Mouse (Mus musculus) testis, adult 2 months (tissue): ENCODE measurements around the gene Notch1.

ENCODE experiments used
- CTCF ChIP-seq: fragments of 200-500 bp; IDR thresholded peaks from 2 replicates; pipeline ENCODE4 v1.5.1; 2012; ENCODE audit warnings: low read depth, mild to moderate bottlenecking, inconsistent platforms, low read length, moderate library complexity; ENCODE audit not compliant: control insufficient read depth, insufficient read depth, insufficient replicate concordance
- POLR2A ChIP-seq: fragments of 200-500 bp; IDR thresholded peaks from 2 replicates; pipeline ENCODE4 v1.6.1; 2012; ENCODE audit warnings: low read depth, mild to moderate bottlenecking, inconsistent platforms, low read length, moderate library complexity; ENCODE audit not compliant: control insufficient read depth

GRCm38 (mm10) chr2:26515335-26515734 is 1.1 kb downstream of the Notch1 start:
- no peak for TF ChIP-seq CTCF
- no peak for TF ChIP-seq POLR2A
